Mouse (Mus musculus): ENCODE measurements around the gene Fastk. TPM values are rescaled to one million over a fixed set of nuclear protein-coding genes. Genes with fewer than 3 reads are reported as not detected.
"Not testable (repeated sequence)": the region's sequence is repeated elsewhere in the genome, so short reads cannot be mapped to it uniquely, and the experiment has no call there.

Fastk gene
- polyA plus RNA-seq, 1 experiment, result 152 TPM

- TF ChIP-seq POLR2A (IDR thresholded peaks at IDR 0.05; ENCODE audit: borderline replicate concordance, extremely low read depth, insufficient read depth, insufficient read length, poor library complexity, severe bottlenecking) (no peak), CTCF (IDR thresholded peaks at IDR 0.05; ENCODE audit: borderline replicate concordance, extremely low read depth, insufficient read depth, insufficient read length) (no peak)
- DNase-seq (ENCODE audit: low read depth), result no peak
These were observed 44.0 kb downstream of the Fastk start for GRCm38 (mm10) chr5:24400911-24401605.

GRCm38 (mm10) chr5:24400362-24400761, 44.7 kb downstream of the Fastk start:
- DNase-seq (ENCODE audit: low read depth), result no peak
- TF ChIP-seq CTCF (IDR thresholded peaks at IDR 0.05; ENCODE audit: borderline replicate concordance, extremely low read depth, insufficient read depth, insufficient read length), result no peak
- no peak for TF ChIP-seq POLR2A (IDR thresholded peaks at IDR 0.05; ENCODE audit: borderline replicate concordance, extremely low read depth, insufficient read depth, insufficient read length, poor library complexity, severe bottlenecking)

GRCm38 (mm10) chr5:24399686-24400085, 45.4 kb downstream of the Fastk start:
- TF ChIP-seq POLR2A (IDR thresholded peaks at IDR 0.05; ENCODE audit: borderline replicate concordance, extremely low read depth, insufficient read depth, insufficient read length, poor library complexity, severe bottlenecking) (no peak), CTCF (IDR thresholded peaks at IDR 0.05; ENCODE audit: borderline replicate concordance, extremely low read depth, insufficient read depth, insufficient read length) (no peak)
- DNase-seq (ENCODE audit: low read depth), result no peak

GRCm38 (mm10) chr5:24396254-24396653, 48.8 kb downstream of the Fastk start:
- not testable (repeated sequence) for DNase-seq (ENCODE audit: low read depth)

GRCm38 (mm10) chr5:24394165-24394894, 50.8 kb downstream of the Fastk start:
- peak; percentile 99 for DNase-seq (ENCODE audit: low read depth)
- 0 out of 2 replicates have a peak, but pooled peaks have one; percentile 26 for TF ChIP-seq POLR2A (IDR thresholded peaks at IDR 0.05; ENCODE audit: borderline replicate concordance, extremely low read depth, insufficient read depth, insufficient read length, poor library complexity, severe bottlenecking)
- peak; percentile 70 for TF ChIP-seq CTCF (IDR thresholded peaks at IDR 0.05; ENCODE audit: borderline replicate concordance, extremely low read depth, insufficient read depth, insufficient read length)

GRCm38 (mm10) chr5:24393392-24393997, 51.6 kb downstream of the Fastk start, which contains the start of gene Abcb8:
Abcb8 (plus strand) TSS chr5:24393663.
- no peak for TF ChIP-seq POLR2A (IDR thresholded peaks at IDR 0.05; ENCODE audit: borderline replicate concordance, extremely low read depth, insufficient read depth, insufficient read length, poor library complexity, severe bottlenecking)
- peak; percentile 85 for TF ChIP-seq CTCF (IDR thresholded peaks at IDR 0.05; ENCODE audit: borderline replicate concordance, extremely low read depth, insufficient read depth, insufficient read length)
- DNase-seq (ENCODE audit: low read depth), result peak; percentile 71

- no peak for DNase-seq (ENCODE audit: low read depth)
- TF ChIP-seq CTCF (IDR thresholded peaks at IDR 0.05; ENCODE audit: borderline replicate concordance, extremely low read depth, insufficient read depth, insufficient read length) (no peak), POLR2A (IDR thresholded peaks at IDR 0.05; ENCODE audit: borderline replicate concordance, extremely low read depth, insufficient read depth, insufficient read length, poor library complexity, severe bottlenecking) (no peak)
These were observed 52.4 kb downstream of the Fastk start for GRCm38 (mm10) chr5:24392724-24393123.

- DNase-seq (ENCODE audit: low read depth), result no peak
- TF ChIP-seq CTCF (IDR thresholded peaks at IDR 0.05; ENCODE audit: borderline replicate concordance, extremely low read depth, insufficient read depth, insufficient read length), result no peak
- no peak for TF ChIP-seq POLR2A (IDR thresholded peaks at IDR 0.05; ENCODE audit: borderline replicate concordance, extremely low read depth, insufficient read depth, insufficient read length, poor library complexity, severe bottlenecking)
These were observed 53.2 kb downstream of the Fastk start, which contains the start of gene Atg9b for GRCm38 (mm10) chr5:24391864-24392263. Atg9b (minus strand) TSS chr5:24392143.

- TF ChIP-seq POLR2A (IDR thresholded peaks at IDR 0.05; ENCODE audit: borderline replicate concordance, extremely low read depth, insufficient read depth, insufficient read length, poor library complexity, severe bottlenecking) (no peak), CTCF (IDR thresholded peaks at IDR 0.05; ENCODE audit: borderline replicate concordance, extremely low read depth, insufficient read depth, insufficient read length) (no peak)
- no peak for DNase-seq (ENCODE audit: low read depth)
These were observed 55.4 kb downstream of the Fastk start for GRCm38 (mm10) chr5:24389658-24390020.

GRCm38 (mm10) chr5:24389011-24389657, 56.0 kb downstream of the Fastk start:
- TF ChIP-seq CTCF (IDR thresholded peaks at IDR 0.05; ENCODE audit: borderline replicate concordance, extremely low read depth, insufficient read depth, insufficient read length), result no peak
- TF ChIP-seq POLR2A (IDR thresholded peaks at IDR 0.05; ENCODE audit: borderline replicate concordance, extremely low read depth, insufficient read depth, insufficient read length, poor library complexity, severe bottlenecking), result no peak
- DNase-seq (ENCODE audit: low read depth), result peak; percentile 30

Other genes with a start within 250 kb of the Fastk start
- 58.9 and 61.1 TPM in 2 replicates for gene Kcnh2, start 93.7 kb downstream of the Fastk start, polyA plus RNA-seq (2012; rRNA removed)
- gene Nos3, start 80.5 kb downstream of the Fastk start, polyA plus RNA-seq (2012; rRNA removed), result 9.6 and 11.1 TPM in 2 replicates
- 1.5 and 1.7 TPM in 2 replicates for gene Atg9b, start 53.1 kb downstream of the Fastk start, polyA plus RNA-seq (2012; rRNA removed)
- gene Abcb8, start 51.6 kb downstream of the Fastk start, polyA plus RNA-seq (2012; rRNA removed), result 51.0 and 64.7 TPM in 2 replicates
- gene Asic3, start 31.9 kb downstream of the Fastk start, polyA plus RNA-seq (2012; rRNA removed), result 0.71 and 1.1 TPM in 2 replicates
- gene Cdk5, start 21.8 kb downstream of the Fastk start, polyA plus RNA-seq (2012; rRNA removed), result 159 and 252 TPM in 2 replicates
- 38.9 and 41.4 TPM in 2 replicates for gene Slc4a2, start 21.4 kb downstream of the Fastk start, polyA plus RNA-seq (2012; rRNA removed)
- 60.7 and 67.7 TPM in 2 replicates for gene Tmub1, start 2.6 kb upstream of the Fastk start, polyA plus RNA-seq (2012; rRNA removed)
- 176 and 244 TPM in 2 replicates for gene Agap3, start 6.9 kb upstream of the Fastk start, polyA plus RNA-seq (2012; rRNA removed)
- 2.2 and 5.0 TPM in 2 replicates for gene Gbx1, start 81.9 kb upstream of the Fastk start, polyA plus RNA-seq (2012; rRNA removed)
- 0.33 and 0.54 TPM in 2 replicates for gene Asb10, start 95.7 kb upstream of the Fastk start, polyA plus RNA-seq (2012; rRNA removed)
- gene 4931409K22Rik, start 111.5 kb upstream of the Fastk start, polyA plus RNA-seq (2012; rRNA removed), result 0.19 and 0.34 TPM in 2 replicates
- gene Abcf2, start 132.2 kb upstream of the Fastk start, polyA plus RNA-seq (2012; rRNA removed), result 75.5 and 85.9 TPM in 2 replicates
- 21.9 and 26.8 TPM in 2 replicates for gene Chpf2, start 141.5 kb upstream of the Fastk start, polyA plus RNA-seq (2012; rRNA removed)
- gene Smarcd3, start 179.1 kb upstream of the Fastk start, polyA plus RNA-seq (2012; rRNA removed), result 162 and 203 TPM in 2 replicates
- gene Nub1, start 240.2 kb upstream of the Fastk start, polyA plus RNA-seq (2012; rRNA removed), result 57.8 and 58.5 TPM in 2 replicates